Mouse (Mus musculus) G1E (cell line): ENCODE measurements around the gene Gnaq.

Experiments
- CTCF ChIP-seq: IDR thresholded peaks from 2 replicates; pipeline ENCODE4 v1.5.1; 2012; ENCODE audit warnings: low read depth, low read length, inconsistent platforms, mixed read lengths
- GATA1 ChIP-seq: IDR thresholded peaks from 2 replicates; pipeline ENCODE4 v1.6.1; 2012; ENCODE audit warnings: borderline replicate concordance, low read length, inconsistent platforms, mixed read lengths
- GATA2 ChIP-seq: IDR thresholded peaks from 2 replicates; pipeline ENCODE4 v1.6.1; 2012; ENCODE audit warnings: low read depth, low read length, inconsistent platforms, borderline replicate concordance
- POLR2AphosphoS5 ChIP-seq: IDR thresholded peaks from 2 replicates; pipeline ENCODE4 v1.6.1; 2012; ENCODE audit warnings: low read depth, low read length, inconsistent platforms; ENCODE audit not compliant: insufficient replicate concordance
- TAL1 ChIP-seq: conservative IDR thresholded peaks from 2 replicates; pipeline ENCODE4 v1.6.1; 2012; ENCODE audit warnings: low read depth, low read length, inconsistent platforms, mixed read lengths

- no peak for TF ChIP-seq GATA2
- no peak for TF ChIP-seq CTCF
- TF ChIP-seq GATA1 = no peak
- no peak for TF ChIP-seq POLR2AphosphoS5
- no peak for TF ChIP-seq TAL1
Observed at GRCm38 (mm10) chr19:16259786-16260434, 127.3 kb downstream of the Gnaq start.
